Mouse (Mus musculus): ENCODE data around the gene Sox14.

DNA sequence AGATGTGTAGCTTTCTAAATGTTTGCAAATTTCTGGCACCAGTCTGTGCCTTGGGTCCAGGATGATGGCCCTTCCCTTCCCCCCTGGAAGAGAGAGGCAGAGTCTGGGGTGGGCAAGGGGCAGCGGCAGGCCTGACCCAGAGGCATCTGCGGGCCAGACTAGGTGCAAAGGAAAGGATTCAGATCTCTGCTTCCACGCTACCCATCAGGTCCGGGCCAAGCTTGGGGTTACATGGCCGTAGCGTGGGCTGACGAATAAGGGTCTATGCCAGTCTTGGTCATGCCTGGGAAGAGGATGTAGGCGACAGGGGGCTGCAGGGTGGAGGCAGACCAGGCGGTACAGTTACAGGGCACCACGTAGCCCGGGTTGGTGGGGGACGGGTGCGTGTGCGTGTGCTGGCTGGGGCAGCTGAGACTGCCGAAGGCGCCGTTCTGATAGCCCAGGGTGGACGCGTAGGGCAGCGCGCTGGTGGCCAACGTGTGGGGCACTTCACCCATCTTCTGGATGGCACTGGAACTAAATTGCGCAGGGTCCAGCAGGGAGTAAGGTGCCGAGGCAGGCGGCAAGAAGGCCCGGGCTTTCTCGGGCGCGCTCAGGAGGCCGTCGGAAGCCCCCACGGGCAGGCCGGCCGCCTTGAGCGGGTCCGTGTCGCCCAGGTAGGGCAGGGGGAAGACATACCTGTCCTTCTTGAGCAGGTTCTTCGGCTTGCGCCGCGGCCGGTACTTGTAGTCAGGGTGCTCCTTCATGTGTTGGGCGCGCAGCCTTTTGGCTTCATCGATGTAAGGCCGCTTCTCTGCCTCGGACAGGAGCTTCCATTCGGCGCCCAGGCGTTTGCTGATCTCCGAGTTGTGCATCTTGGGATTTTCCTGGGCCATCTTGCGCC is 994 bp downstream of the Sox14 start:
- TF ChIP-seq CTCF (conservative IDR thresholded peaks at IDR 0.05; ENCODE audit: low read length) (no peak), NANOG (IDR thresholded peaks at IDR 0.05; ENCODE audit: borderline replicate concordance, low read length) (no peak)
